In the genomic region with DNA sequence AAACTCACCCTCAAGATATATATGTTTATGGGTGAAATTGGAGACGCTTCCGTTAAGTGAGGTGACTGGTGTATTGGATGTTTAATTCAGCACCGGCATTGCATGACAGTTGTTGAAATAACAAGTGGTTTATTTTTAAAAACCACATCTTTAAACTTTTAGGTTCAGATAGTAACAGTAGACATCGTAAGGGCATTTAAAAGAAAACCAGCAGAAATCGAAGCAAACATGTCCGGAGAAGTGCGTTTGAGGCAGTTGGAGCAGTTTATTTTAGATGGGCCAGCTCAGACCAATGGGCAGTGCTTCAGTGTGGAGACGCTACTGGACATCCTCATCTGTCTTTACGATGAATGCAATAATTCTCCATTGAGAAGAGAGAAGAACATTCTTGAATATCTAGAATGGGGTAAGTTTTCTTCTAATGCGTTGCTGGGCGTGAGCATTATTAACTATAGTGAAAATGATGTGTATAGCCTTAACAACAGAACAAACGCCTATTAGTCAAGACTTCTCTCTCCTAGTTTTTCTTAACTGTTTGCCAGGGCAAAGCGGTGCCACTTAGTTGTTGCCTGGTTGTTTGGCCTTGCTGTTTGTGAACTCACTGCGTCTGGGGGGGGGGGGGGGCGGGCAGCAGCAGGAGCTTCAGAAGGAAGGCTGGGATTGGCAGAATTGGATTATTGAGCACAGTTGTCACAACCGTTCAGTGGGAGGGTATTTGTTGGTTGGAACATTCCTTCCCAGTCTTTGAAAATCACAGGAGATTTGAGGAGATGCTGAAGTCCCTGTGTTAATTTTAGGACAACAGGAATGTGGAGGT, we compare ENCODE assay signal across 8 mouse cellular contexts. TPM values are rescaled to one million over a fixed set of nuclear protein-coding genes. Genes with fewer than 3 reads are reported as not detected.
DNase-seq lines count a peak whose midpoint lies in the region; ATAC-seq and TF ChIP-seq lines count a peak whose summit lies in the region.

No protein-coding gene starts in this region.

- no peak for TF ChIP-seq POLR2A in lung, adult 2 months (IDR thresholded peaks at IDR 0.05; ENCODE audit: borderline replicate concordance, extremely low read depth, low read depth, low read length)

- H3K36me3 ChIP-seq in forebrain, postnatal 0 days (ENCODE audit: insufficient read depth): no peaks in the 10 kb centered on the region
- no peaks in the 10 kb centered on the region for H3K36me3 ChIP-seq in liver, embryonic 11.5 days (ENCODE audit: control insufficient read depth, insufficient read depth, low read length)
- H3K36me3 ChIP-seq in stomach, embryonic 15.5 days: no peaks in the 10 kb centered on the region

- ATAC-seq in forebrain, postnatal 0 days: no peak
- ATAC-seq in liver, embryonic 11.5 days (replicated peaks; ENCODE audit: low FRiP score): no peak
- ATAC-seq in stomach, embryonic 15.5 days (ENCODE audit: insufficient read depth, low FRiP score, low read depth): no peak

- H3K9ac ChIP-seq in forebrain, postnatal 0 days: peak overlapping the region; percentile 92
- peak overlapping the region; percentile 68 for H3K9ac ChIP-seq in liver, embryonic 11.5 days (ENCODE audit: low read depth, low read length)
- H3K9ac ChIP-seq in stomach, embryonic 15.5 days: no peak overlapping the region

- WGBS in lung, adult 2 months: 2% methylated on average over 16 of the region's 16 CpGs
- under 1% methylated on average over 16 of the region's 16 CpGs for WGBS in forebrain, postnatal 0 days
- WGBS in liver, embryonic 11.5 days: 5% methylated on average over 16 of the region's 16 CpGs
- 2% methylated on average over 16 of the region's 16 CpGs for WGBS in stomach, embryonic 15.5 days

- H3K4me2 ChIP-seq in forebrain, postnatal 0 days (ENCODE audit: low read depth): peak overlapping the region; percentile 80
- H3K4me2 ChIP-seq in liver, embryonic 11.5 days: peak overlapping the region; percentile 88
- peak overlapping the region; percentile 64 for H3K4me2 ChIP-seq in stomach, embryonic 15.5 days

- H3K27me3 ChIP-seq in forebrain, postnatal 0 days (ENCODE audit: insufficient read depth, low read length): no peaks in the 10 kb centered on the region
- H3K27me3 ChIP-seq in liver, embryonic 11.5 days (replicated peaks; ENCODE audit: control insufficient read depth, insufficient read depth, low read length): no peaks in the 10 kb centered on the region
- no peaks in the 10 kb centered on the region for H3K27me3 ChIP-seq in stomach, embryonic 15.5 days (replicated peaks)

- peak overlapping the region; percentile 68 for H3K4me3 ChIP-seq in lung, adult 2 months (replicated peaks; ENCODE audit: extremely low read depth, low read depth, low read length)
- peak overlapping the region; percentile 89 for H3K4me3 ChIP-seq in forebrain, postnatal 0 days (ENCODE audit: low read depth, low read length)
- H3K4me3 ChIP-seq in liver, embryonic 11.5 days (ENCODE audit: low read depth, low read length): peak overlapping the region; percentile 87
- H3K4me3 ChIP-seq in stomach, embryonic 15.5 days (replicated peaks): peak overlapping the region; percentile 82

- no peak for TF ChIP-seq CTCF in lung, adult 2 months (IDR thresholded peaks at IDR 0.05; ENCODE audit: insufficient read depth, low read length)
- no peak for TF ChIP-seq CTCF in forebrain, postnatal 0 days (IDR thresholded peaks at IDR 0.05; ENCODE audit: low read depth)

- H3K9me3 ChIP-seq in forebrain, postnatal 0 days (ENCODE audit: low read length): no peaks in the 10 kb centered on the region
- no peaks in the 10 kb centered on the region for H3K9me3 ChIP-seq in liver, embryonic 11.5 days (ENCODE audit: control insufficient read depth, low read length)
- H3K9me3 ChIP-seq in stomach, embryonic 15.5 days: no peaks in the 10 kb centered on the region

- H3K4me1 ChIP-seq in lung, adult 2 months (ENCODE audit: control insufficient read depth, insufficient read depth, low read length): peaks cover 5% of the 10 kb centered on the region
- peaks cover 11% of the 10 kb centered on the region for H3K4me1 ChIP-seq in forebrain, postnatal 0 days (ENCODE audit: insufficient read depth)
- H3K4me1 ChIP-seq in liver, embryonic 11.5 days (replicated peaks; ENCODE audit: control insufficient read depth, insufficient read depth, low read length): peaks cover 19% of the 10 kb centered on the region
- H3K4me1 ChIP-seq in stomach, embryonic 15.5 days: no peaks in the 10 kb centered on the region

- no peak overlapping the region for H3K27ac ChIP-seq in forebrain, postnatal 0 days (ENCODE audit: low read depth, low read length)
- H3K27ac ChIP-seq in liver, embryonic 11.5 days (ENCODE audit: low read depth, low read length): no peak overlapping the region
- H3K27ac ChIP-seq in stomach, embryonic 15.5 days: no peak overlapping the region

- no peak for DNase-seq in lung, adult 2 months
- no peak for DNase-seq in lung, postnatal 25 days (ENCODE audit: low spot score)
- DNase-seq in c-Kit-positive CD71-positive TER-119-positive erythroid progenitor cells, embryonic 14.5 days (ENCODE audit: low spot score): peak; percentile 26
- DNase-seq in forebrain, postnatal 0 days: peak; percentile 28
- no peak for DNase-seq in liver, embryonic 11.5 days (ENCODE audit: low spot score)
- DNase-seq in T-cell, adult 2 months (ENCODE audit: low spot score): no peak
- DNase-seq in thymus, postnatal 14 days: no peak

RNA-seq across cellular contexts. Expression of gene Cdc42bpa, which starts 0.8 kb away (rescaled TPM):
- polyA plus RNA-seq in lung, adult 2 months (2012; rRNA removed): 27.7 and 31.9 TPM in 2 replicates
- total RNA-seq in forebrain, postnatal 0 days (2014; rRNA removed): 92.9 and 111 TPM in 2 replicates
- polyA plus RNA-seq in forebrain, postnatal 0 days (2015; fragmentation: Nextera tagmentation; extraction: Ambion mirVana): 14.0 and 25.2 TPM in 2 replicates
- 11.2 and 13.1 TPM in 2 replicates for polyA plus RNA-seq in liver, embryonic 11.5 days (2014; fragmentation: Nextera tagmentation; extraction: Ambion mirVana)
- 16.9 and 17.9 TPM in 2 replicates for polyA plus RNA-seq in stomach, embryonic 15.5 days (2015; fragmentation: Nextera tagmentation; extraction: Ambion mirVana)

Comparison
In these comparisons a context has a peak if more than half of its experiments do, and no peak if none do; other contexts are left out.
1. DNase-seq: peak in c-Kit-positive CD71-positive TER-119-positive erythroid progenitor cells, embryonic 14.5 days (single experiment) and forebrain, postnatal 0 days (single experiment); none in lung, adult 2 months (single experiment), lung, postnatal 25 days (single experiment), liver, embryonic 11.5 days (single experiment), T-cell, adult 2 months (single experiment) and thymus, postnatal 14 days (single experiment).
2. Peak in every context shown above with its lines, with median percentiles within 50 percentile points of each other: H3K4me3 ChIP-seq and H3K4me2 ChIP-seq.